Mouse (Mus musculus): Measurements from ENCODE around the gene Pttg1.

Pttg1 gene

DNA sequence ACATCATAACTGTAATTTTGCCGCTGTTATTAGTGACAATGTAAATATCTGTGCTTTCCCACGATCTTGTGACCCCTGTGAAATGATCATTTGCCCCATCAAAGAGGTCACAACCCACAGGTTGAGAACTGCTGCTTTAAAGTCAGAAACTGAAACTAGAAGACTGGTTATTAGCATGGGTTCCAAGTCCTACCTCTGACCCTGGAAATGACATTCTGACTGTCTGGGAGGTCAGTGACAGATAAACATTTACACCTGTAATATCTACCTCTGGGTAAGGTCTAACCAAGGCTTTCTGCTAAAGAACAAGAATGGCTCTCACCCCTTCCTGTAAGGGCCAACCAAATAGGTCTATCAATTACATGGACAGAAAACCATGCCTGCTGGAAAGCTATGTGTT, 17.2 kb downstream of the Pttg1 start:
- DNase-seq (ENCODE audit: low spot score in 2 of 2): no peak

DNA sequence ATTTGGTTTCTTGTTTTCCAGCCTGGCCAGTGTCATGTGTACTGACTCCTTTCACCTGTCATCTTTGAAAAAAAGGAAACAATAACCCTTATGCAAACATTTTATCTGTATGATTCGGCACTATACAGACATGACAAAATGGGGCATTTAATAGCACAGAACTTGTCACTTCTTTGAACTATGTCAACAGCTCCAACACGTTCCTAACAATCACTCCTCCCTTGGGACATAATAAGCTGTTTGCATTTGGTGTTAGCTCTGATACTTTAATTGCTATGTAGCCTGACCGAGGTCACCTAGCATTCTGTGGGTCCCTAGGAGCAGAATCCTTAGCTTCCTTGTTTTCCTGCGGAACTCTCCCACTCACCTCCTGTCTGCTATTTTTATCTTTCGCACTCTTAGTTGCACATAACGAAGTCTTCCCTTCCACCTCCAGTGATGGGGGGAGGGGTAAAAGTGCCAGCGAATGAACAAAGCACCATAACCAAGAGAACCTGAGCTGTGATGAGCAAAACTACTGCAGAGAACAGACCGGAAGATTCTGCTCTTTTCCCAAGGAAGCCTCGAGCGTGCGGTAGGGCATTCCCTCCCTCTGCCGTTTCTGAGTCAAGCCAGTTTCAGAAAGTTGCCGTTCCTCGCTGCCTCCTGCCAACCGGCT, 21.8 kb downstream of the Pttg1 start:
- DNase-seq (ENCODE audit: low spot score in 2 of 2): no peak

DNA sequence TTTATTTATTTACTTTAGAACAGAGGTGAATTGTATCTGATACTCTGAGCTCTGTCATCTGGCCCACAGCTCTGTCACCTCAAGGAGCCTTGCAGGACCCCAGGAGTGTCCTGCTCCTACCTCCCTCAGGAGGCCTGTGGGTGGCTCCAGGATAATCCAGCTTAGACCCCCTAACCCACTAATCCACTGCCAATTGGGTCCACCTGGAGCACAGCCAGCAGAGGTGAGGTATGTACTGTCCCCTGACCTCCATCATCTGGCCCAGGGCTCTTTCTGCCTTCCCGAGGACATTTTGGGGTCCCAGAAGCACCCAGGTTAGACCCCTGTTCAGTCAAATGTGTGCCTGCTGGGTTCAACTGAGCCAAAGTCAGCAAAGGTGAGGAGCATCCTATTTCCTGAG, 25.9 kb downstream of the Pttg1 start:
- no peak for DNase-seq (ENCODE audit: low spot score in 2 of 2)

DNA sequence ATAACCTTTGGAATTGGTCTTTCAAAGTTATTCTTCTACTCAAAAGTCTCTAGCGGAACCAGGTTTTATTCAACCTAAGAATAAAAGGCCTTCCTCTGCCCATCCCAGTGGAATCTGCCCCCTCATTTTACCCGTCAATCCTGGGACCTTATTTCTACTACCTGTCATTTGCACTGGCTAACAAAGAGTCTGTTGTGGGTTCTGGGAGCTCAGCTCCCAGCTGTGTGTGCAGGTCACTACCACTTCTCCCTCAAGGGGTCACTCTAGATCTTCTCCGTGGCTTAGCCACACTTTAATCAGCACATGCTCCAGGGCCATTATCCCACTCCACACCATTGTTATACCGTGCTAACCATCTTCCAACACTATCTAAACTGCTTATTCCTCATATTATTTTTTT, 26.8 kb downstream of the Pttg1 start:
- DNase-seq (ENCODE audit: low spot score in 2 of 2): no peak

DNA sequence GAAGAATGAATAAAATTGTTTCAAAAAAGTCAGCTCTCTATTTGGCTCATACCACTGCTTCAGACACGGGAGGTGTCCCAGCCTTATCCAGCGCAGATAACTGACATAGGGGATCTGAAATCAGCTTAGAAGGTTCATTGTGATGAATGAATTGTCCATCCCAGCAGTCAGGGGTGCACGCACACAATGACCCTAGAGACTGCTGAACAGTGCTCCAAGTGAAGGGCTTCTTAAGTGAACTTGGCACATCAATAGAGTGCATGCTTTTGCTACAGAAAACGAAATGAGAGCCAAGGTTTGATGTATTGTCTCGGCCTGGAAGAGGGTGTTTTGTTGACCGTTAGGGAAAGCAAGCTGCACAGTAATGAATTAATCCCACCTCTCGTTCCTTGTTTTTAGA, 29.4 kb downstream of the Pttg1 start:
- no peak for DNase-seq (ENCODE audit: low spot score in 2 of 2)

DNA sequence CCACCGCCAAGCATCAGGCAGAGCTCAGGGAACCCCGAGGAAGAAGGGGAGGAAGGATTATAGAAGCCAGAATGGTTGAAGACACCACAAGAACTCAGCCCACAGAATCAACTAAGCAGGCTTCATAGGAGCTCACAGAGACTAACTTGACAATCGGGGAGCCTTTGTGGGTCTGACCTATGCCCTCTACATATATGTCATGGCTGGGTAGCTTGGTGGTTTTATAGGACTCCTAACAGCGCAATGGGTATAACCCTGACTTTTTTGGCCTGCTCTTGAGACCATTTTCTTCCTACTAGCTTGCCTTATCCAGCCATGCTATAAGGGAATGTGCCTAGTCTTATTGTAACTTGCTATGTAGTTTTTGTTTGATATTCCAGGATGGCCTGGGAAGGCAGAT, 29.8 kb downstream of the Pttg1 start:
- DNase-seq (ENCODE audit: low spot score in 2 of 2): no peak

DNA sequence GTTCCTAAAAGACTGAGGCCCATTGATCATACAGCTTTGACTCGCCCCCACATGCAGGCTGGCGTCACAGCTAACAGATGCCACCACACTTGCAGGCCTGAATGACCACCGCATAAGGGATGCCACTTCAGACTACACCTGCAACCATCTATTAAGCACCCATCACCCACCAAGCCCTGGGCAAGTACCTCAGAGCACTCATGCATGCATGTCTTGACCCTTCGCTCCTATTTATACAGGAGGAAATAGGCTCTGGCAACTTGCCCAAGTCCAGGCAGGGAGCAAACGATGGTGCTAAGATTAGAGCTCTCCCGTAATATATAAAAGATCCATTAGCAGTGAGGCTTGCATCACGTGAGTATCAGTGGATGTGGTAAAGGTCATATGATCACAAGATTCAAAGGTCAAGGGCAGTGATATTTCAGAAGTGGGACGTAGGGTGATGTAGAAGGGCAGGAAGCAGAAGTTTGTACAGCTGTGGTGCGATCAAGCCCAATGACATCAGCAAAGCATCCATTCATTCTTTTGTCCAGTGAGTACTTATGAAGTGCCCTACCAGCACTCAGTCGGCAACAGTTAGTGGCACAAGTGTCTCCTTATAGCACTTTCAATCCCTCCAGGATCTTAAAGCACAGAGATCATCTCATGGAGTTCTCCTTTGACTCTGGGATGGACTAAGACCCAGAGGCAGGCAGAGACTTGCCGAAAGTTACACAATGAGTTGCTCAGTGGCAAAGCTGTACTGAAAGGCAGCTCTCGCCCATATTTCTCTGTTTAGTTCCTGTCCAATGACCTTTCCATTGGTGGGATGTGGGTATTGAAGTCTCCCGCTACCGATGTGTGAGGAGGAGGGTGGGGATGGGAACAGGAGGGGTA, 30.7 kb downstream of the Pttg1 start:
- no peak for DNase-seq (ENCODE audit: low spot score in 2 of 2)

DNA sequence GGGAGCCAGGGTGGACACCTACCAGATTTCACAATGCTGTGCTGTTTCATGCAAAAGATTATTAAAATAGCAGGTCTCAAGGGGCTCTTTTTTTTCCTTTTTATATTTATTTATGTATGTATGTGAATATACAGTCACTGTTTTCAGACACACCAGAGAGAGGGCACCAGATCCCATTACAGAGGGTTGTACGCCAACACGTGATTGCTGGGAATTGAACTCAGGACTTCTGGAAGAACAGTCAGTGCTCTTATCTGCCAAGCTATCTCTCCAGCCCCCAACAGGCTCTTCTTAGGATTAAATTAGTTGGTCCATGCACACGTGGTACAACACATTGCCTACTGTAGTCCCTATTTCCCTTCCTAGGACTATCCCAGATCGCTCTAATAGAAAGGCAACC, 32.7 kb downstream of the Pttg1 start:
- DNase-seq (ENCODE audit: low spot score in 2 of 2): no peak

DNA sequence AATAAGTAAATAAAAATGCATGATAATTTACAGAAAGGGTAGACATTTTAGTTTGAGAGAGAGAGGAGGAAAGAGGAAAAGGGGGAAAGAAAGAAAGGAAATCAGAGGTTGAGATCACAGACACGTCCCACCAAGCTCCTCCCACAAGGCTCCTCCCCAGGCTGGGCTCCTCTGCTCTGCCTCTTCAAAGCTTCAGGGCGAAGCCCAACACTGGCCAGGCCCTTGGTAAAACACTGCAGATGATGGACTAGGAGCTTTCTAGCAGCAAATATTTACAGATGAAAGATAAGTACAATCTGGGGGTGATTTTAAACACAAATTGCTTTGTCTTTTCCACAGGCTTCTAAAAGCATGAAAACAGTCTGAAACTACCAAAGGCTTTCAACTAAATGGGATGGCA, 33.3 kb downstream of the Pttg1 start:
- DNase-seq (ENCODE audit: low spot score in 2 of 2): no peak

DNA sequence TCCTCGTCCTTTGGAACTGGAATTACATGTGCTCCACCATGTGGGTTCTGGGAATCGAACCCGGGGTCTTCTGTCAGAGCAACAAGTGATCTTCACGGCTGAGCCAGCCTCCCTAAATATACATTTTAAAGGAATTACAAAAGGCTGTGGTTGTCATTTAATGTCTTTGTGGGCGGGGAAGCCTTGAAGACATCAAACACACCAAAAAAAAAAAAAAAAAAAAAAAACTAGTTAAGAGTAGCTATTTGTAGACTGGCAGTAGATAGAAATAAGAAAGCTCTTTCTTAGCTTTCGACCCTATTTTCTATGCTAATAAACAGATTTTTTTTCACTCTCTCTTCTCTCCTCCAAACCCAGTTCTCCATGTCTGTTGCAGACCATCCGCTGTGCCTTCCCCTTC, 36.9 kb downstream of the Pttg1 start:
- DNase-seq (ENCODE audit: low spot score in 2 of 2): no peak

DNA sequence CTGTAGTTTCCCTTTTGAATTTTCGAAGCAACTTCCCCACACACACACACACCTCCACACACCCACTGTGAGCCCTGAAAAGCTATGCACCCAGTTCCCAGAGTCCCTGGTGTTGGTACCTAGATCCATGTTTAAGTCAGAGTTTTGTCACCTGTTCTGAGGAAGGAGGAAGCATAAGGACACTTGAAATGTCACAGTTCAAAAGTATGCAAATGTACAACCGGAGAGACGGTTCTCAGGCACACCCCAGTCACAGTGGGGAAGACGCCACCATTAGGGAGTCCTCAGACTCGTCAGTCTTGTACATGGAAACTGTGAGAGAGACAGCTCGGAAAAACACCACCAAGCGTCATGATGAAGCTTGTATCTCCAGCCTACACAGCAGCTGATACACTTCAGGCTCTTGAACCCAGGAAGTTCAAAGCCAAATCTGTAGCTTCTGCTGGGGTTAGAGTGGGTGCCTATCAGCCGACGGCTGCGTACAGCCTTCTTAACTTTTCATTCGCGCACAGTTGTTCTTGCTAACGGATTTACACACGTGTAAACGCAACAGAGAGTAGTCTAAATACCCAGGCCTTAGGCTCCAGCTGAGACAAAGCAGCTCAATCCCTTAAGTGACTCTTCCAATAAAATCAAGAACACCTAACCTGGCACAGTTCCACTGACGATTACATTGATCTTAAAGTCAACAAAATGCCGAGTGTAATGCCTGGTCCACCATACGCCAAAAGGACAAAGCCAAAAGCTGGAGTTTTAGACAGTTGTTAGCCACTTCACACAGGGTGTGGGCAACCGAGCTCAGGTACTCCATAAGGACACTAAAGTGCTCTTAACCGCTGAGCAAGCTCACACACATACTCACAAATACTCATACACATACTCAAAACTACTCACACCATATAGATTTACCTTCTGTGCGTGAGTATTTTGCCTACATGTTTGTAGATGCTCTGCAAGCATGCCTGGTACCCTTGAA, 37.6 kb downstream of the Pttg1 start:
- no peak for DNase-seq (ENCODE audit: low spot score in 2 of 2)

DNA sequence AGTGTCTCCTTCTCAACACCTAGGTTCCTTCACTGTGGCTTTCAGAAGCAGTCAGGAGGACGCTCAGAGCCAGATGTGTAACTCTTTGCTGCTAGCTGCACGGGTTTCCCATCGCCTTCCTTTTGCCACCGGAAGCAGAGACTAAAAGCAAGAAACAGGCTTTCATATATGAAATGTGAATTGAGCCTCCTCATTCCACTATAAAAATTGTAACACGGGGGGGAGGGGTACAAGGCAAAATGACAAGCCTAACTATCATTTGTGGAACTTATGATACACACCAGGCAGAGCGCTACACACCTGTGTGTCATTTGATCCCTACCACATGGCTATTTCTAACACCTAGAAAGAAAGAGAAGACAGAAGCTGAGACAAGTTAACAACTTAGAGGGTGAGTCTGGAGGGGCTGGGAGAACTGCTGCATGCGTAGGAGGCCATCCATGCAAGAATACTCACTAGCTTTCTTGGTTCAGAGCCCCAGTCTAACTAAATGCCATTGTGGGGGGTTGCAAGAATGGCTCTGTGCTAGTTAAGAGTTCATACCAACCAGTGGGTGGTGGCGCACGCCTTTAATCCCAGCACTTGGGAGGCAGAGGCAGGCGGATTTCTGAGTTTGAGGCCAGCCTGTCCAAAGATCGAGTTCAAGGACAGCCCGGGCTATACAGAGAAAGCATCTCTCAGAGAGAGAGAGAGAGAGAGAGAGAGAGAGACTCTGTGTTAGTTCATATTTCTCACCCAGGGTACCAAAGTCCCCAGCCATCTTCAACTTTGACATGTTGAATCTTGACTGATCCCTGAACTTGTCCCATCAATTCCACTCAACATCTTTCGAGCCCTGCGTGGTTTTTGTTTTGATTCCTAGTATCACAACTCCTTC, 38.8 kb downstream of the Pttg1 start:
- DNase-seq (ENCODE audit: low spot score in 2 of 2): no peak

DNA sequence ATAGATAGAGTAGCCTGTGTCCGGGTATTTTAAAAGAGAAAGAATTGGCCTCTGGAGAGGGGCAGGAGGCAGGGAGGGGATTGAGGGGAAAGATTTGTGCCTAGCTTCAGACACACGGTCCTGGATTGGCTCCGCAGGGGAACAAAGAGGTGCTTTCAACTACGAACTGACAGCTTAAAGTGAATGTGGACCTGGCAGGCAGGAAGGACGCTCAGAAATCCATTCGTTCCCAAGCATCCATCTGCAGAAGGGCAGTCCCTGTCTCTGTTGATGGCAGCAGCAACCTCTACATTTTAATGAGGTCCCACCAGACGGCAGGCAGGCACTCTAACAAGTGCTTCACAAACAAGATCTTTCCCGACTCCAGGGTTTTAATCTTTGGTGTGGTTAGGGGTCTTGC, 40.3 kb downstream of the Pttg1 start:
- peak in 1 of 2 experiments; percentile 24 for DNase-seq (ENCODE audit: low spot score in 2 of 2)

DNA sequence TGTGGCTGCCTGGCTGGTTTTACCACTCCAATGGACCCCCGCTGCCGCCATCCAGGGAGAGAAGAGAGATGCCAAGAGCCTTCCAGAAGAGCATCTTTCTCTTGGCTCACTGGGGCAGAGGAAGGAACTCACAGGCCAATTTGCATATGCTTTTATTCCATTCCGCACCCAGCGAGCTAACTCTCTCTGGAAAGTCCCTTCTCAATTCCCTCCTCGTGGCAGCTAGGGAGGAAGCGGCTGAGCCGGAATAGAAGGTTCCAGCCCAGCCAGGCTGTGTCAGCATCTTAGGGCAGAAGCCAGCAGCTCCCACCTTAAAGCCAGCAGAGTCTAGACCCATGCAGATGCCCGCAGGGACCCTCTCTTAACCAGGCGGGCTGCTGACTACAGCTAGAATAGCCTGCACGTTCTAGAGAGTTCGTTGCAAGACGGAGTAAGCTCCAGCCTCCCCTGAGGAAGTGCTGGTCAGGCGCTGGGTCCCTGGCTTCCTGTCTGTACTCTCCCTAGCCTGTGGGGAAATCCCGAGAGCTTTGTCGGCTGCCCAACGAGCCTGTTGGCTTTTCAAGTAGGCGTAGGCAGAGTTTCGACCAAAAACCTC, 40.9 kb downstream of the Pttg1 start:
- DNase-seq (ENCODE audit: low spot score in 2 of 2): peak; percentile 37 to 51

DNA sequence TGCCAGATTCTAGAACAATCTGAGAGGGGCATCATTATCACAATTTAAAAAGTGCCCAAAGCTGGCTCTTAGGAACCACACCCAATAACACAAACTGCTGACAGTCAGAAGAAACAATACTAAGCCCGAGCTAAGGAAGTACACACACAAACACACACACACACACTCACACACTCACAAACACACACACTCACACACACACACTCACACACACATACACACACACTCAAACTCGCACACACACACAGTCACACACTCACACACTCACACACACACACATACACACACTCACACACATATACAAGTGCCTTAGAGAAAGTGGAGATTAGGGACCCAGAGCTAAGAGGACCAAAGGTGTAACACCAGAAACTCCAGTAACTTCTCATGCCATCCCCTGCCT, 42.5 kb downstream of the Pttg1 start:
- no peak for DNase-seq (ENCODE audit: low spot score in 2 of 2)

DNA sequence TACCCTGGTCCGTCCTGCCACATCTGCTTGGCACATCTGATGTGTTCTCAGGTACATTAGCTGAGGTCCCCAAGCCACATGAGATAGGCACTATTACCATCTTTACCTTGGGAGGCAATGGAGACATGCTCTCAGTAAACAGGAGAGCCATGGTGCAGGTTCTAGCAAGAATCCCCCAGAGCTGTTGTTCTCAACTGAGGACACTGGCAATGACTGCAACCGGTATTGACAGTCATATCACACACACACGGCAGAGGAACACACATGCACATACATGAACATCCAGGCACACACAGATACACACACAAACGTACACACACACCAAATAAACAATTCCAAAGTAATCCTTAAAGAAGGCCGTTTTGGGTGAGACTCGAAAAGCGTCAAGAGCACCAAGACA, 45.1 kb downstream of the Pttg1 start:
- no peak for DNase-seq (ENCODE audit: low spot score in 2 of 2)

DNA sequence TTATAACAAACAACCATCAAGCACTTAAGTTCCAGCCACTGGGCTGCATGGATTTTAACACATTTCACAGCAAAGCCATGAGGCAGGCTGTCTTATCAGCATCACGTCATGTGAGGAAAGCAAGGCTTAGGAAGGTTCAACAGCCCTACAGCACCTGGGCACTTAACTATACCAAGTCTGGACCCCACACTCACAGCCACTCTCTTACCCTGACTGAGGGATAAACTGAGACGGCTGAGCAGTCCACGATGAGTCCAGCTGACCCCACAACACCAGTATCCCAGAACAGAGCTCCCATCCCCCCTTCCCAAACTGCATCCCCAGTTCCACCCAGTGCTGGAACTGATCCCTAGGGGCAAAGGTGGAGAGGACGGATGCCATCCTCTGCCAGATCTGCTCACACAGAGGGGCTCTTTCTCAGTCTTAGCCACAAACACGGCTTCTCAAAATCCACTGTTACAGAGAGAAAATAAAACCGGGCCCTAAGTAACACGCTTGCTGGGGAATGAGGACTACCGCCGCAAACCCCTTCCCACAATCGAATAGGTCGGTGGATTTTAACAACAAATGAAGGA, 46.1 kb downstream of the Pttg1 start:
- DNase-seq (ENCODE audit: low spot score in 2 of 2): no peak

DNA sequence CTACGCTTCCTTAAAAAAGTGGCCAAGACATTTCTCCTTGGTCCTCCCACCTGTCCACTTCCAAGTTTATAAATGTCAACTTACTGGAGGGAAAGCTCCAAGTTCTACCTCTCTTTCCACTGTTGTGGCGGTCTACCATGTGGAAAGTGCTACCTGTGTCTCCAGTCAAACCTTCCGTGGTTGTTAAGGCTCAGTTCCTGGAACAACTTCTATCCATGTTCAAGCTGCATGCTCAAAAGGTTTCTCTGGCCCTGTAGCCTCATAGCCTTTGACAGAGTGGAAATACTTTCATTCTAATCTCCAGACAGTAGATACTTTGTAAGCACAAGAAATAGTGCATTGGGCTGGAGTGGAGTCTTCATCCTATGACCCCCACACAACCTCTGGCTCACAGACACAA, 46.6 kb downstream of the Pttg1 start:
- no peak for DNase-seq (ENCODE audit: low spot score in 2 of 2)

DNA sequence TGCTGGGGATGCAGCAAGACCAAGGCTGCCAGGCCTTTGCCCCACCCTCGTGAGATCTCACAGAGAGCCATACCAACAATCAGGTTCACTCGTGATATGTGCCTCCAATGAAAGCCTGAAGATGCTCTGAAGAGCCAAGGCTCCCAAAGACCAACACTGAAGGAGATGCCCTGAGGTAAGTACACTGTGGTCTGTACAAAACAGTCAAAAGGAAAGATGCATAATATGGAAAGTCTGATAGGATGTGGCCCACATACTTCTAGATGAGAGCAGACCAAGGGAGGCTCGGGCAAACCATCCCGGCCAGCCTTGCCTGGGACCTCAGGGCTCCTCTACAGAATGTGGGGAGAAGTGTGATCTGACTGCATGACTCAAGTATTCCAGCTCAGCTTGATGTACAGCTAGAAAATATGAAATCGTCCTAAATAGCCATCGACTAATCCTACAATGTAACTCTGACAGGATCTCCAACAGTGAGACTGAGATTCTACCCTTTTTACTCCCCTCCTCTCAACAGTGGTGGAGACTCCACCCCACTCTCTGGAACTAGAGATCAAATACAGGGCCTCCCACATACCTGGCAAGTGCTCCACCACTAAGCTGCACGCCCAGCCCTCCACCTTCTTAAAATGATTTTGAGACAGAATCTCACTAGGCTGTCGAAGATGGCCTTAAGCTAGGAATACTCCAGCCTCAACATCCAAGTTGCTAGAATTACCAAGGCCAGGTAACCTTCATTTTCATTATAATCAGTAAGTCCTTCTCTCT, 48.8 kb downstream of the Pttg1 start:
- DNase-seq (ENCODE audit: low spot score in 2 of 2): no peak

DNA sequence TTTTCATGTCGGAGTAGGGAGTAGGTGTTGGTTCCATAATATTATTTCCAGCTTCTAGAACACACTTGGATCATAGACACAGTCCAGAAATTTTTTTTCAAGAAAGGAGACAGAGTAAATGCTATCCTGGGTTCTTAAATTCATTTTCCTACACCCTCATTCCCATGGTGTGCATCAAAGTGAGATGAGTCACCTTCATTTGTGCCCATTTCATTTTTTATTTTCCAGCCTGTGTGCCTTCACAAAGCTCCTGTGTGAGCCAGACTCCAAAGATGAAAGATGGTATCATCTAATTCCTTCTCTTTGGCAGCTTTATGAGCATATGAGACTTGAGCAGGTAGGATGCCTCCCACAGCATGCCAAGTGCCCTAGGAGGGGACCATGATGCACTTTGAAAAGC, 49.5 kb downstream of the Pttg1 start:
- DNase-seq (ENCODE audit: low spot score in 2 of 2): no peak
